Mouse (Mus musculus): ENCODE data around the gene Slc9a9. TPM values are rescaled to one million over a fixed set of nuclear protein-coding genes. Genes with fewer than 3 reads are reported as not detected.

Slc9a9 gene
- polyA plus RNA-seq, 1 experiment from 2014 or later, result 4.0 TPM

- Histone ChIP-seq H3K36me3 (no peaks in the 10 kb centered on the region), H3K27me3 (replicated peaks) (no peaks in the 10 kb centered on the region), H3K4me3 (no peak overlapping the region), H3K4me2 (no peak overlapping the region), H3K9me3 (replicated peaks) (no peaks in the 10 kb centered on the region), H3K4me1 (replicated peaks) (no peaks in the 10 kb centered on the region), H3K27ac (ENCODE audit: poor library complexity, severe bottlenecking) (no peak overlapping the region), H3K9ac (no peak overlapping the region)
- WGBS, result 72% methylated on average over 5 of the region's 5 CpGs
- ATAC-seq (ENCODE audit: insufficient number of reproducible peaks, low FRiP score), result no peak
These were observed 213.7 kb downstream of the Slc9a9 start for GRCm38 (mm10) chr9:94883435-94883834.

GRCm38 (mm10) chr9:94885151-94885550 is 215.4 kb downstream of the Slc9a9 start:
- Histone ChIP-seq H3K4me3 (no peak overlapping the region), H3K9me3 (replicated peaks) (no peaks in the 10 kb centered on the region), H3K4me2 (no peak overlapping the region), H3K9ac (no peak overlapping the region), H3K36me3 (no peaks in the 10 kb centered on the region), H3K27ac (ENCODE audit: poor library complexity, severe bottlenecking) (no peak overlapping the region), H3K27me3 (replicated peaks) (no peaks in the 10 kb centered on the region), H3K4me1 (replicated peaks) (no peaks in the 10 kb centered on the region)
- 69% methylated on average over 1 of the region's 1 CpGs for WGBS
- no peak for ATAC-seq (ENCODE audit: insufficient number of reproducible peaks, low FRiP score)

- no peak overlapping the region for H3K4me2 ChIP-seq
- ATAC-seq (ENCODE audit: insufficient number of reproducible peaks, low FRiP score), result no peak
- no peak overlapping the region for H3K4me3 ChIP-seq
- H3K27me3 ChIP-seq (replicated peaks), result no peaks in the 10 kb centered on the region
- no peaks in the 10 kb centered on the region for H3K9me3 ChIP-seq (replicated peaks)
- H3K9ac ChIP-seq, result no peak overlapping the region
- H3K36me3 ChIP-seq, result no peaks in the 10 kb centered on the region
- H3K4me1 ChIP-seq (replicated peaks), result no peaks in the 10 kb centered on the region
- no peak overlapping the region for H3K27ac ChIP-seq (ENCODE audit: poor library complexity, severe bottlenecking)
These were observed 219.9 kb downstream of the Slc9a9 start for GRCm38 (mm10) chr9:94889647-94890046.

GRCm38 (mm10) chr9:94895882-94896281 is 226.2 kb downstream of the Slc9a9 start:
- Histone ChIP-seq H3K9ac (no peak overlapping the region), H3K4me2 (no peak overlapping the region), H3K4me1 (replicated peaks) (no peaks in the 10 kb centered on the region), H3K27me3 (replicated peaks) (no peaks in the 10 kb centered on the region), H3K27ac (ENCODE audit: poor library complexity, severe bottlenecking) (no peak overlapping the region), H3K9me3 (replicated peaks) (no peaks in the 10 kb centered on the region), H3K4me3 (no peak overlapping the region), H3K36me3 (no peaks in the 10 kb centered on the region)
- WGBS, result 74% methylated on average over 5 of the region's 5 CpGs
- ATAC-seq (ENCODE audit: insufficient number of reproducible peaks, low FRiP score), result no peak

GRCm38 (mm10) chr9:94904180-94904579 is 234.5 kb downstream of the Slc9a9 start:
- H3K4me3 ChIP-seq, result no peak overlapping the region
- H3K27ac ChIP-seq (ENCODE audit: poor library complexity, severe bottlenecking), result no peak overlapping the region
- ATAC-seq (ENCODE audit: insufficient number of reproducible peaks, low FRiP score), result no peak
- no peaks in the 10 kb centered on the region for H3K36me3 ChIP-seq
- H3K9ac ChIP-seq, result no peak overlapping the region
- no peaks in the 10 kb centered on the region for H3K9me3 ChIP-seq (replicated peaks)
- no peak overlapping the region for H3K4me2 ChIP-seq
- peaks cover 11% of the 10 kb centered on the region for H3K4me1 ChIP-seq (replicated peaks)
- H3K27me3 ChIP-seq (replicated peaks), result no peaks in the 10 kb centered on the region

- no peak for ATAC-seq (ENCODE audit: insufficient number of reproducible peaks, low FRiP score)
- Histone ChIP-seq H3K27ac (ENCODE audit: poor library complexity, severe bottlenecking) (no peak overlapping the region), H3K4me3 (no peak overlapping the region), H3K27me3 (replicated peaks) (no peaks in the 10 kb centered on the region), H3K9ac (no peak overlapping the region), H3K36me3 (no peaks in the 10 kb centered on the region), H3K4me1 (replicated peaks) (peaks cover 11% of the 10 kb centered on the region), H3K9me3 (replicated peaks) (no peaks in the 10 kb centered on the region), H3K4me2 (no peak overlapping the region)
- WGBS, result 70% methylated on average over 4 of the region's 4 CpGs
These were observed 237.4 kb downstream of the Slc9a9 start for GRCm38 (mm10) chr9:94907020-94907610.

GRCm38 (mm10) chr9:94912071-94912470 is 242.4 kb downstream of the Slc9a9 start:
- Histone ChIP-seq H3K27ac (ENCODE audit: poor library complexity, severe bottlenecking) (no peak overlapping the region), H3K27me3 (replicated peaks) (no peaks in the 10 kb centered on the region), H3K9me3 (replicated peaks) (no peaks in the 10 kb centered on the region), H3K36me3 (no peaks in the 10 kb centered on the region), H3K4me1 (replicated peaks) (peaks cover 5% of the 10 kb centered on the region), H3K4me3 (no peak overlapping the region), H3K9ac (no peak overlapping the region), H3K4me2 (no peak overlapping the region)
- WGBS, result 84% methylated on average over 9 of the region's 9 CpGs
- ATAC-seq (ENCODE audit: insufficient number of reproducible peaks, low FRiP score), result no peak

- H3K9me3 ChIP-seq (replicated peaks), result no peaks in the 10 kb centered on the region
- H3K4me1 ChIP-seq (replicated peaks), result 0 out of 2 replicates have a peak, but pooled peaks cover 5% of the 10 kb centered on the region
- 0 out of 2 replicates have a peak, but pooled peaks cover 3% of the 10 kb centered on the region for H3K27me3 ChIP-seq (replicated peaks)
- no peak overlapping the region for H3K4me2 ChIP-seq
- H3K36me3 ChIP-seq, result no peaks in the 10 kb centered on the region
- H3K4me3 ChIP-seq, result no peak overlapping the region
- H3K27ac ChIP-seq (ENCODE audit: poor library complexity, severe bottlenecking), result no peak overlapping the region
- WGBS, result 33% methylated on average over 5 of the region's 5 CpGs
- no peak for ATAC-seq (ENCODE audit: insufficient number of reproducible peaks, low FRiP score)
- H3K9ac ChIP-seq, result no peak overlapping the region
These were observed 252.4 kb downstream of the Slc9a9 start for GRCm38 (mm10) chr9:94922062-94922461.

GRCm38 (mm10) chr9:94925845-94926244 is 256.1 kb downstream of the Slc9a9 start:
- WGBS, result 75% methylated on average over 3 of the region's 3 CpGs
- H3K9me3 ChIP-seq (replicated peaks), result no peaks in the 10 kb centered on the region
- H3K4me1 ChIP-seq (replicated peaks), result 0 out of 2 replicates have a peak, but pooled peaks cover 5% of the 10 kb centered on the region
- H3K4me3 ChIP-seq, result no peak overlapping the region
- H3K27ac ChIP-seq (ENCODE audit: poor library complexity, severe bottlenecking), result no peak overlapping the region
- no peak overlapping the region for H3K9ac ChIP-seq
- 0 out of 2 replicates have a peak, but pooled peaks cover 3% of the 10 kb centered on the region for H3K27me3 ChIP-seq (replicated peaks)
- no peaks in the 10 kb centered on the region for H3K36me3 ChIP-seq
- ATAC-seq (ENCODE audit: insufficient number of reproducible peaks, low FRiP score), result no peak
- H3K4me2 ChIP-seq, result no peak overlapping the region

GRCm38 (mm10) chr9:94927101-94927500 is 257.4 kb downstream of the Slc9a9 start:
- H3K4me1 ChIP-seq (replicated peaks), result 0 out of 2 replicates have a peak, but pooled peaks cover 3% of the 10 kb centered on the region
- H3K9me3 ChIP-seq (replicated peaks), result no peaks in the 10 kb centered on the region
- H3K9ac ChIP-seq, result no peak overlapping the region
- no peaks in the 10 kb centered on the region for H3K36me3 ChIP-seq
- no peak for ATAC-seq (ENCODE audit: insufficient number of reproducible peaks, low FRiP score)
- no peak overlapping the region for H3K27ac ChIP-seq (ENCODE audit: poor library complexity, severe bottlenecking)
- 0 out of 2 replicates have a peak, but pooled peaks cover 3% of the 10 kb centered on the region for H3K27me3 ChIP-seq (replicated peaks)
- H3K4me3 ChIP-seq, result no peak overlapping the region
- no peak overlapping the region for H3K4me2 ChIP-seq

GRCm38 (mm10) chr9:94945569-94946135 is 275.9 kb downstream of the Slc9a9 start:
- H3K9me3 ChIP-seq (replicated peaks), result no peaks in the 10 kb centered on the region
- no peaks in the 10 kb centered on the region for H3K36me3 ChIP-seq
- H3K27ac ChIP-seq (ENCODE audit: poor library complexity, severe bottlenecking), result no peak overlapping the region
- H3K9ac ChIP-seq, result no peak overlapping the region
- no peaks in the 10 kb centered on the region; the same call in 1 of the 2 replicates for H3K4me1 ChIP-seq (replicated peaks)
- WGBS, result 79% methylated on average over 7 of the region's 7 CpGs
- ATAC-seq (ENCODE audit: insufficient number of reproducible peaks, low FRiP score), result no peak
- H3K4me3 ChIP-seq, result no peak overlapping the region
- no peak overlapping the region for H3K4me2 ChIP-seq
- H3K27me3 ChIP-seq (replicated peaks), result no peaks in the 10 kb centered on the region

GRCm38 (mm10) chr9:94947246-94947645 is 277.5 kb downstream of the Slc9a9 start:
- Histone ChIP-seq H3K9ac (no peak overlapping the region), H3K4me3 (no peak overlapping the region), H3K27me3 (replicated peaks) (no peaks in the 10 kb centered on the region), H3K9me3 (replicated peaks) (0 out of 2 replicates have a peak, but pooled peaks cover 3% of the 10 kb centered on the region), H3K27ac (ENCODE audit: poor library complexity, severe bottlenecking) (no peak overlapping the region), H3K4me2 (no peak overlapping the region), H3K4me1 (replicated peaks) (no peaks in the 10 kb centered on the region; the same call in 1 of the 2 replicates), H3K36me3 (no peaks in the 10 kb centered on the region)
- no peak for ATAC-seq (ENCODE audit: insufficient number of reproducible peaks, low FRiP score)
- WGBS, result 60% methylated on average over 7 of the region's 7 CpGs

Data from heart, embryonic 12.5 days (tissue).